Mouse (Mus musculus) lung, postnatal 0 days (tissue): ENCODE results near the gene Dscam.

Experiments used
- CTCF ChIP-seq: IDR thresholded peaks from 2 replicates; pipeline ENCODE4 v1.5.1; 2016; ENCODE audit warnings: antibody characterized with exemption, mild to moderate bottlenecking
- EP300 ChIP-seq: IDR thresholded peaks from 2 replicates; pipeline ENCODE4 v1.6.1; 2016; ENCODE audit warnings: antibody characterized with exemption, mild to moderate bottlenecking, control low read depth

GRCm38 (mm10) chr16:97166166-97166565 is 4.4 kb downstream of the Dscam start:
- no peak for TF ChIP-seq CTCF
- TF ChIP-seq EP300, result no peak
